Mouse (Mus musculus): ENCODE results near the gene Tm7sf3.

- no peak for TF ChIP-seq CTCF (IDR thresholded peaks at IDR 0.05; ENCODE audit: low read depth)
- TF ChIP-seq EP300 (IDR thresholded peaks at IDR 0.05; ENCODE audit: low read depth) = no peak
Measured at GRCm38 (mm10) chr6:146572073-146572472, 70.6 kb downstream of the Tm7sf3 start.
